Mouse (Mus musculus): Measurements from ENCODE around the gene Rab3il1. TPM values are rescaled to one million over a fixed set of nuclear protein-coding genes. Genes with fewer than 3 reads are reported as not detected.

Gene Rab3il1
- total and polyA plus RNA-seq, 3 experiments: 1.0 to 1.4 TPM; not detected in 1

GRCm38 (mm10) chr19:10046983-10047382 is 45.5 kb downstream of the Rab3il1 start:
- H3K9ac ChIP-seq (ENCODE audit: control insufficient read depth, low read depth, low read length, poor library complexity, severe bottlenecking): no peak overlapping the region
- H3K4me3 ChIP-seq (ENCODE audit: control insufficient read depth in 1 of 2, insufficient read depth in 1 of 2, low read depth in 2 of 2, low read length in 2 of 2): no peak overlapping the region
- no peaks in the 10 kb centered on the region for H3K79me2 ChIP-seq (ENCODE audit: control insufficient read depth, insufficient read depth, low read length, poor library complexity)
- no peaks in the 10 kb centered on the region for H3K9me3 ChIP-seq (replicated peaks; ENCODE audit: insufficient read depth, low read length)
- TF ChIP-seq ETS1 (IDR thresholded peaks at IDR 0.05; ENCODE audit: low read depth, low read length) (no peak), ZC3H11A (IDR thresholded peaks at IDR 0.05; ENCODE audit: low read depth, low read length) (no peak), SMC3 (IDR thresholded peaks at IDR 0.05; ENCODE audit: low read depth, low read length) (no peak), MYB (IDR thresholded peaks at IDR 0.05; ENCODE audit: low read depth, low read length) (no peak), MEF2A (IDR thresholded peaks at IDR 0.05; ENCODE audit: extremely low read depth, insufficient replicate concordance, low read depth, low read length, poor library complexity, severe bottlenecking) (no peak), HCFC1 (IDR thresholded peaks at IDR 0.05; ENCODE audit: low read depth, low read length) (no peak), POLR2AphosphoS5 (IDR thresholded peaks at IDR 0.05; ENCODE audit: borderline replicate concordance, low read depth, low read length) (no peak), TCF12 (IDR thresholded peaks at IDR 0.05; ENCODE audit: low read depth, low read length) (no peak), UBTF (IDR thresholded peaks at IDR 0.05; ENCODE audit: borderline replicate concordance, insufficient read depth, low read depth, low read length) (no peak), SIN3A (IDR thresholded peaks at IDR 0.05; ENCODE audit: low read length) (no peak), MXI1 (IDR thresholded peaks at IDR 0.05; ENCODE audit: low read depth, low read length) (no peak), ZNF384 (IDR thresholded peaks at IDR 0.05; ENCODE audit: low read depth, low read length) (no peak)
- H3K27me3 ChIP-seq (ENCODE audit: control insufficient read depth in 1 of 2, insufficient read depth in 2 of 2, low read length in 2 of 2): no peaks in the 10 kb centered on the region
- H3K27ac ChIP-seq (ENCODE audit: control insufficient read depth, low read depth, low read length): no peak overlapping the region
- peaks cover 0 to 17% of the 10 kb centered on the region in 2 experiments; a peak in 2 of 4 replicates for H3K36me3 ChIP-seq (ENCODE audit: control insufficient read depth in 1 of 2, insufficient read depth in 2 of 2, low read length in 2 of 2)
- DNase-seq (ENCODE audit: low read depth, low spot score): no peak
- peaks cover 16 to 26% of the 10 kb centered on the region in 2 experiments for H3K4me1 ChIP-seq (ENCODE audit: control insufficient read depth in 1 of 2, insufficient read depth in 2 of 2, low read length in 2 of 2)

- no peak for DNase-seq (ENCODE audit: low read depth, low spot score)
- H3K9ac ChIP-seq (ENCODE audit: control insufficient read depth, low read depth, low read length, poor library complexity, severe bottlenecking): no peak overlapping the region
- no peaks in the 10 kb centered on the region for H3K9me3 ChIP-seq (replicated peaks; ENCODE audit: insufficient read depth, low read length)
- H3K4me3 ChIP-seq (ENCODE audit: control insufficient read depth in 1 of 2, insufficient read depth in 1 of 2, low read depth in 2 of 2, low read length in 2 of 2): no peak overlapping the region
- H3K36me3 ChIP-seq (ENCODE audit: control insufficient read depth in 1 of 2, insufficient read depth in 2 of 2, low read length in 2 of 2): peaks cover 0 to 13% of the 10 kb centered on the region in 2 experiments; a peak in 2 of 4 replicates
- no peaks in the 10 kb centered on the region for H3K79me2 ChIP-seq (ENCODE audit: control insufficient read depth, insufficient read depth, low read length, poor library complexity)
- no peak overlapping the region for H3K27ac ChIP-seq (ENCODE audit: control insufficient read depth, low read depth, low read length)
- H3K27me3 ChIP-seq (ENCODE audit: control insufficient read depth in 1 of 2, insufficient read depth in 2 of 2, low read length in 2 of 2): no peaks in the 10 kb centered on the region
- TF ChIP-seq ZMIZ1 (IDR thresholded peaks at IDR 0.05; ENCODE audit: low read depth, low read length) (no peak), MXI1 (IDR thresholded peaks at IDR 0.05; ENCODE audit: low read depth, low read length) (no peak)
- peaks cover 11 to 16% of the 10 kb centered on the region in 2 experiments for H3K4me1 ChIP-seq (ENCODE audit: control insufficient read depth in 1 of 2, insufficient read depth in 2 of 2, low read length in 2 of 2)
Measured at GRCm38 (mm10) chr19:10049533-10049932, 48.1 kb downstream of the Rab3il1 start.

GRCm38 (mm10) chr19:10050438-10050837 is 49.0 kb downstream of the Rab3il1 start:
- Histone ChIP-seq H3K9ac (ENCODE audit: control insufficient read depth, low read depth, low read length, poor library complexity, severe bottlenecking) (no peak overlapping the region), H3K4me3 (ENCODE audit: control insufficient read depth in 1 of 2, insufficient read depth in 1 of 2, low read depth in 2 of 2, low read length in 2 of 2) (no peak overlapping the region), H3K36me3 (ENCODE audit: control insufficient read depth in 1 of 2, insufficient read depth in 2 of 2, low read length in 2 of 2) (peaks cover 0 to 10% of the 10 kb centered on the region in 2 experiments; a peak in 2 of 4 replicates), H3K4me1 (ENCODE audit: control insufficient read depth in 1 of 2, insufficient read depth in 2 of 2, low read length in 2 of 2) (peaks cover 6 to 11% of the 10 kb centered on the region in 2 experiments; a peak in 3 of 4 replicates), H3K9me3 (replicated peaks; ENCODE audit: insufficient read depth, low read length) (no peaks in the 10 kb centered on the region), H3K79me2 (ENCODE audit: control insufficient read depth, insufficient read depth, low read length, poor library complexity) (no peaks in the 10 kb centered on the region), H3K27ac (ENCODE audit: control insufficient read depth, low read depth, low read length) (no peak overlapping the region), H3K27me3 (ENCODE audit: control insufficient read depth in 1 of 2, insufficient read depth in 2 of 2, low read length in 2 of 2) (no peaks in the 10 kb centered on the region)
- no peak for DNase-seq (ENCODE audit: low read depth, low spot score)
- TF ChIP-seq ZNF384 (IDR thresholded peaks at IDR 0.05; ENCODE audit: low read depth, low read length) (no peak), GATA1 (IDR thresholded peaks at IDR 0.05; ENCODE audit: low read depth, low read length) (no peak), ZC3H11A (IDR thresholded peaks at IDR 0.05; ENCODE audit: low read depth, low read length) (no peak), BHLHE40 (IDR thresholded peaks at IDR 0.05; ENCODE audit: borderline replicate concordance, low read depth, low read length) (no peak), NELFE (IDR thresholded peaks at IDR 0.05; ENCODE audit: low read depth, low read length) (no peak), JUND (IDR thresholded peaks at IDR 0.05; ENCODE audit: low read depth, low read length) (no peak), ZKSCAN1 (IDR thresholded peaks at IDR 0.05; ENCODE audit: low read depth, low read length) (no peak), CHD1 (IDR thresholded peaks at IDR 0.05; ENCODE audit: low read depth, low read length) (no peak), USF2 (IDR thresholded peaks at IDR 0.05; ENCODE audit: borderline replicate concordance in 1 of 2, insufficient read depth in 1 of 2, low read depth in 1 of 2, low read length in 2 of 2) (no peak), ZMIZ1 (IDR thresholded peaks at IDR 0.05; ENCODE audit: low read depth, low read length) (no peak), NRF1 (IDR thresholded peaks at IDR 0.05; ENCODE audit: insufficient read depth, low read depth, low read length, poor library complexity, severe bottlenecking) (no peak), E2F4 (IDR thresholded peaks at IDR 0.05; ENCODE audit: borderline replicate concordance, low read depth, low read length) (no peak), MAZ (IDR thresholded peaks at IDR 0.05; ENCODE audit: low read depth, low read length) (no peak), MAX (IDR thresholded peaks at IDR 0.05; ENCODE audit: low read length) (no peak), TAL1 (IDR thresholded peaks at IDR 0.05; ENCODE audit: low read length) (no peak)

Data from MEL (cell line).